Mouse (Mus musculus): ENCODE measurements around the gene Clstn2. TPM values are rescaled to one million over a fixed set of nuclear protein-coding genes. Genes with fewer than 3 reads are reported as not detected.

The Clstn2 gene
- total RNA-seq, 2 experiments from 2014 or later: not detected

GRCm38 (mm10) chr9:97414876-97415668 is 617.9 kb downstream of the Clstn2 start:
- no peak for ATAC-seq (replicated peaks; ENCODE audit: low FRiP score, poor library complexity, severe bottlenecking)

GRCm38 (mm10) chr9:97408142-97408541 is 624.8 kb downstream of the Clstn2 start:
- no peak for ATAC-seq (replicated peaks; ENCODE audit: low FRiP score, poor library complexity, severe bottlenecking)

All from erythroblast, adult 5-6 weeks (primary cell).